Mouse (Mus musculus): ENCODE results near the gene Tmem63b. TPM values are rescaled to one million over a fixed set of nuclear protein-coding genes. Genes with fewer than 3 reads are reported as not detected.
"Not testable (repeated sequence)": the region's sequence is repeated elsewhere in the genome, so short reads cannot be mapped to it uniquely, and the experiment has no call there.

The Tmem63b gene
- polyA plus RNA-seq, 1 experiment from 2014 or later = 114 TPM

DNA sequence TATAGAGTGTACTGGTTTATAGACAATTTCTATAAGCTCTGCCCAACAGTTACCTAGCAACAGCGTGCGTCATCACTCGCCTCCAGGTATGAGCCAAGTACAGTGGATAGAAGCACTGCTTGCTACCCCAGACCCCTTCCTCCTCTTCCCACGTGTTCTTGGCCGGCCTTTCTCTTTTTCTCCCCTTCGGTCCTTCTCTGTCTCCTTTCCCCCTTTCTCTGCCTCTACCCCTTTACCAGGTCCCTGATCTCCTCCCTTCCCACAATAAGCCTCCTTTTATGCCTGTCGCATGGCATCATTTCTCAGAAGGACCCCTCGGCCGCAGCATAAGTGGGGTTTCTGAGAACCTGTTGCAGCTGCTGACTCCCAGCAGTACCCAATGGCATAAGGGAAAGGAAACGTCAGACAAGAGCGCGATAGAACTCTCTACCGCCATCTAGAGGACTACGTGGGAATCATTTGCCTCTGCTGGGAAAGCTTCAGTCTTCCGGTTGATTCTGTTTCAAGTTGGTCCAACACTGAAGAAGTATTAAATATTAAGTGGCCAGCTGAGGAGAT is 60.0 kb downstream of the Tmem63b start:
- Histone ChIP-seq H3K9ac (no peak overlapping the region), H3K4me2 (replicated peaks) (peak overlapping the region; percentile 17; the same call in 1 of the 2 replicates), H3K27ac (no peak overlapping the region), H3K36me3 (replicated peaks; ENCODE audit: control insufficient read depth, insufficient read depth) (no peaks in the 10 kb centered on the region), H3K4me3 (replicated peaks; ENCODE audit: low read length) (no peak overlapping the region), H3K9me3 (ENCODE audit: control insufficient read depth, low read length) (no peaks in the 10 kb centered on the region), H3K27me3 (ENCODE audit: control insufficient read depth, insufficient read depth, low read length) (no peaks in the 10 kb centered on the region), H3K4me1 (replicated peaks; ENCODE audit: control insufficient read depth, insufficient read depth, low read length) (peaks cover 10% of the 10 kb centered on the region)
- DNase-seq (ENCODE audit: low spot score) (peak; percentile 91), ATAC-seq (ENCODE audit: low FRiP score) (0 out of 2 replicates have a peak, but pooled peaks have one; percentile 31)
- WGBS = 19% methylated on average over 15 of the region's 15 CpGs

GRCm38 (mm10) chr17:45623425-45623824 is 63.3 kb downstream of the Tmem63b start:
- not testable (repeated sequence) for ATAC-seq (ENCODE audit: low FRiP score)

GRCm38 (mm10) chr17:45619386-45620256 is 67.1 kb downstream of the Tmem63b start:
- DNase-seq (ENCODE audit: low spot score) = no peak
- Histone ChIP-seq H3K4me3 (replicated peaks; ENCODE audit: low read length) (no peak overlapping the region), H3K4me1 (replicated peaks; ENCODE audit: control insufficient read depth, insufficient read depth, low read length) (no peaks in the 10 kb centered on the region; the same call in 1 of the 2 replicates), H3K36me3 (replicated peaks; ENCODE audit: control insufficient read depth, insufficient read depth) (no peaks in the 10 kb centered on the region), H3K4me2 (replicated peaks) (peak overlapping the region; percentile 17; the same call in 1 of the 2 replicates), H3K27ac (no peak overlapping the region), H3K27me3 (ENCODE audit: control insufficient read depth, insufficient read depth, low read length) (no peaks in the 10 kb centered on the region), H3K9ac (0 out of 2 replicates have a peak overlapping the region, but pooled peaks have one; percentile 24), H3K9me3 (ENCODE audit: control insufficient read depth, low read length) (no peaks in the 10 kb centered on the region)
- ATAC-seq (ENCODE audit: low FRiP score) = no peak
- 31% methylated on average over 20 of the region's 20 CpGs for WGBS

More at GRCm38 (mm10) chr17:45623425-45623824, 63.3 kb downstream of the Tmem63b start:
- H3K4me1 ChIP-seq (replicated peaks; ENCODE audit: control insufficient read depth, insufficient read depth, low read length); H3K27ac ChIP-seq; H3K4me3 ChIP-seq (replicated peaks; ENCODE audit: low read length); DNase-seq (ENCODE audit: low spot score); H3K4me2 ChIP-seq (replicated peaks); H3K9ac ChIP-seq; H3K27me3 ChIP-seq (ENCODE audit: control insufficient read depth, insufficient read depth, low read length); H3K36me3 ChIP-seq (replicated peaks; ENCODE audit: control insufficient read depth, insufficient read depth); H3K9me3 ChIP-seq (ENCODE audit: control insufficient read depth, low read length): not testable (repeated sequence)
- 96% methylated on average over 8 of the region's 8 CpGs for WGBS

DNA sequence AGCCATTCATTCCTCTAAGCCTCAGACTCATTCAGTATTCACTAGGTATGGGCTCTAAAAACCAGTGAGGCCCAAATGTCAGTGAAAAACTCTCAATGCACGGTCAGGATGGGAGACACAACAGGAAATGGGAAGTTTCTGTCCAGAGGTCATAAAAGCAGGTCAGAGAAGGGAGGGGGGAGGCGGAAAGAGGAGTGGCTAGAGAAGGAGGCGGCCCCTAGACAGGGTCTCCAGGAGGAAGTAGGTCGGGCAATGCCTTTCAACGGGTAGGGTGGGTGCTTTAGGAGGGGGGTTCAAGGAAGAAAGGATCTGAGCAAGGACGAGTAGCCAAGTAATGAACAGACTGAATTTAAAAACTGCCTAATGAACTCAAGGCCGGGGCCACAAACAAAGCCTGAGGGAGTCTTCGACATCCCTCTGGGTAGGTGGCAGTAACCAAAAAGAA is 67.7 kb downstream of the Tmem63b start:
- Histone ChIP-seq H3K4me3 (replicated peaks; ENCODE audit: low read length) (no peak overlapping the region), H3K27ac (no peak overlapping the region), H3K36me3 (replicated peaks; ENCODE audit: control insufficient read depth, insufficient read depth) (no peaks in the 10 kb centered on the region), H3K4me1 (replicated peaks; ENCODE audit: control insufficient read depth, insufficient read depth, low read length) (no peaks in the 10 kb centered on the region; the same call in 1 of the 2 replicates), H3K27me3 (ENCODE audit: control insufficient read depth, insufficient read depth, low read length) (no peaks in the 10 kb centered on the region), H3K4me2 (replicated peaks) (peak overlapping the region; percentile 17; the same call in 1 of the 2 replicates), H3K9me3 (ENCODE audit: control insufficient read depth, low read length) (no peaks in the 10 kb centered on the region), H3K9ac (no peak overlapping the region)
- WGBS = 17% methylated on average over 8 of the region's 8 CpGs
- DNase-seq (ENCODE audit: low spot score) = no peak
- no peak for ATAC-seq (ENCODE audit: low FRiP score)

GRCm38 (mm10) chr17:45617655-45618054 is 69.0 kb downstream of the Tmem63b start:
- no peak overlapping the region for H3K4me2 ChIP-seq (replicated peaks)
- H3K27ac ChIP-seq = no peak overlapping the region
- DNase-seq (ENCODE audit: low spot score) (no peak), ATAC-seq (ENCODE audit: low FRiP score) (no peak)
- H3K27me3 ChIP-seq (ENCODE audit: control insufficient read depth, insufficient read depth, low read length) = no peaks in the 10 kb centered on the region
- H3K4me3 ChIP-seq (replicated peaks; ENCODE audit: low read length) = no peak overlapping the region
- 91% methylated on average over 6 of the region's 6 CpGs for WGBS
- H3K9ac ChIP-seq = no peak overlapping the region
- H3K36me3 ChIP-seq (replicated peaks; ENCODE audit: control insufficient read depth, insufficient read depth) = no peaks in the 10 kb centered on the region
- no peaks in the 10 kb centered on the region for H3K9me3 ChIP-seq (ENCODE audit: control insufficient read depth, low read length)
- H3K4me1 ChIP-seq (replicated peaks; ENCODE audit: control insufficient read depth, insufficient read depth, low read length) = no peaks in the 10 kb centered on the region; the same call in 1 of the 2 replicates

GRCm38 (mm10) chr17:45616679-45617078 is 70.0 kb downstream of the Tmem63b start:
- WGBS = 92% methylated on average over 3 of the region's 3 CpGs
- Histone ChIP-seq H3K36me3 (replicated peaks; ENCODE audit: control insufficient read depth, insufficient read depth) (no peaks in the 10 kb centered on the region), H3K27ac (no peak overlapping the region), H3K9me3 (ENCODE audit: control insufficient read depth, low read length) (no peaks in the 10 kb centered on the region), H3K4me1 (replicated peaks; ENCODE audit: control insufficient read depth, insufficient read depth, low read length) (no peaks in the 10 kb centered on the region; the same call in 1 of the 2 replicates), H3K4me2 (replicated peaks) (no peak overlapping the region), H3K4me3 (replicated peaks; ENCODE audit: low read length) (no peak overlapping the region), H3K27me3 (ENCODE audit: control insufficient read depth, insufficient read depth, low read length) (no peaks in the 10 kb centered on the region), H3K9ac (no peak overlapping the region)
- ATAC-seq (ENCODE audit: low FRiP score) (no peak), DNase-seq (ENCODE audit: low spot score) (no peak)

- Histone ChIP-seq H3K9me3 (ENCODE audit: control insufficient read depth, low read length) (no peaks in the 10 kb centered on the region), H3K27me3 (ENCODE audit: control insufficient read depth, insufficient read depth, low read length) (no peaks in the 10 kb centered on the region), H3K36me3 (replicated peaks; ENCODE audit: control insufficient read depth, insufficient read depth) (no peaks in the 10 kb centered on the region), H3K9ac (no peak overlapping the region), H3K4me3 (replicated peaks; ENCODE audit: low read length) (no peak overlapping the region), H3K4me1 (replicated peaks; ENCODE audit: control insufficient read depth, insufficient read depth, low read length) (no peaks in the 10 kb centered on the region; the same call in 1 of the 2 replicates), H3K4me2 (replicated peaks) (no peak overlapping the region), H3K27ac (no peak overlapping the region)
- WGBS = 68% methylated on average over 4 of the region's 4 CpGs
- DNase-seq (ENCODE audit: low spot score) = no peak
- no peak for ATAC-seq (ENCODE audit: low FRiP score)
Observed at GRCm38 (mm10) chr17:45616046-45616650, 70.6 kb downstream of the Tmem63b start.

DNA sequence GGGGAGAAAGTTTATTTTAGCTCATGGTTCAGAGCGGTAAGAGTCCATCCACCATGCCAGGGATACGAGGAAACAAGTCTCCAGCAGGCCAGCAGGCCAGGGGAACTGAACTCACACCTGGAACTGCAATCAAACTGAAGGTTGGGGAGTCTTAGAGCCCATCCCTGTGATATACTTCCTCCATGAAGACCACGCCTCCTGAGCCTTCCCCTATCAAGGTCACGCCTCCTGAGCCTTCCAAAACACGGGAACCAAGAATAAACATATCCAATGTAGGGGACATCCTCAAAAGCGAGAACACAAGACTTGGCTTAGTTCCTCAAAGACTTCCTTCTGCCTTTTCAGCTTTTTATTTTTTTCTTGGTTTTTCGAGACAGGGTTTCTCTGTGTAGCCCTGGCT is 73.8 kb downstream of the Tmem63b start:
- H3K36me3 ChIP-seq (replicated peaks; ENCODE audit: control insufficient read depth, insufficient read depth) = no peaks in the 10 kb centered on the region
- no peaks in the 10 kb centered on the region for H3K9me3 ChIP-seq (ENCODE audit: control insufficient read depth, low read length)
- no peak overlapping the region for H3K4me3 ChIP-seq (replicated peaks; ENCODE audit: low read length)
- ATAC-seq (ENCODE audit: low FRiP score) (no peak), DNase-seq (ENCODE audit: low spot score) (no peak)
- no peak overlapping the region for H3K27ac ChIP-seq
- no peaks in the 10 kb centered on the region for H3K27me3 ChIP-seq (ENCODE audit: control insufficient read depth, insufficient read depth, low read length)
- 89% methylated on average over 7 of the region's 7 CpGs for WGBS
- no peak overlapping the region for H3K9ac ChIP-seq
- H3K4me1 ChIP-seq (replicated peaks; ENCODE audit: control insufficient read depth, insufficient read depth, low read length) = no peaks in the 10 kb centered on the region
- H3K4me2 ChIP-seq (replicated peaks) = no peak overlapping the region

GRCm38 (mm10) chr17:45612008-45612407 is 74.7 kb downstream of the Tmem63b start:
- Histone ChIP-seq H3K4me1 (replicated peaks; ENCODE audit: control insufficient read depth, insufficient read depth, low read length) (no peaks in the 10 kb centered on the region), H3K9ac (no peak overlapping the region), H3K27ac (no peak overlapping the region), H3K9me3 (ENCODE audit: control insufficient read depth, low read length) (no peaks in the 10 kb centered on the region), H3K36me3 (replicated peaks; ENCODE audit: control insufficient read depth, insufficient read depth) (no peaks in the 10 kb centered on the region), H3K27me3 (ENCODE audit: control insufficient read depth, insufficient read depth, low read length) (no peaks in the 10 kb centered on the region), H3K4me3 (replicated peaks; ENCODE audit: low read length) (no peak overlapping the region), H3K4me2 (replicated peaks) (no peak overlapping the region)
- 83% methylated on average over 8 of the region's 8 CpGs for WGBS
- no peak for DNase-seq (ENCODE audit: low spot score)
- ATAC-seq (ENCODE audit: low FRiP score) = no peak

Measured in hindbrain, embryonic 14.5 days (tissue).